Mouse (Mus musculus) erythroblast, embryonic 14.5 days (primary cell): ENCODE data around the gene Mog. TPM values are rescaled to one million over a fixed set of nuclear protein-coding genes. Genes with fewer than 3 reads are reported as not detected.

Experiments
- H3K27me3 ChIP-seq: 2 replicates; pipeline ENCODE4 v1.6.1; 2012; ENCODE audit warnings: inconsistent platforms; ENCODE audit not compliant: control insufficient read depth
- H3K36me3 ChIP-seq: 2 replicates; pipeline ENCODE4 v1.6.1; 2012; ENCODE audit warnings: mild to moderate bottlenecking, inconsistent platforms; ENCODE audit not compliant: control insufficient read depth
- H3K4me1 ChIP-seq: 2 replicates; pipeline ENCODE4 v1.6.1; 2012; ENCODE audit warnings: inconsistent platforms; ENCODE audit not compliant: control insufficient read depth
- H3K4me3 ChIP-seq: replicated peaks from 2 replicates; pipeline ENCODE3; 2012; ENCODE audit warnings: moderate library complexity, mild to moderate bottlenecking, inconsistent platforms
- H3K9me3 ChIP-seq: 2 replicates; pipeline ENCODE4 v1.6.1; 2012; ENCODE audit warnings: low read length, inconsistent platforms, mixed read lengths; ENCODE audit not compliant: control insufficient read depth
- GATA1 ChIP-seq: IDR thresholded peaks from 2 replicates; pipeline ENCODE4 v1.6.1; 2012; ENCODE audit warnings: low read length, inconsistent platforms, mixed read lengths
- TAL1 ChIP-seq: IDR thresholded peaks from 3 replicates; pipeline ENCODE4 v1.6.1; 2012; ENCODE audit warnings: low read length, inconsistent platforms, mixed read lengths
- polyA plus RNA-seq: library from polyadenylated mRNA; stranded (reverse); fragments of >175 nt; gene quantifications from 2 replicates; pipeline ENCODE4 v1.2.3, GENCODE M21; 2012

Gene Mog
- polyA plus RNA-seq = not detected in 2 replicates

DNA sequence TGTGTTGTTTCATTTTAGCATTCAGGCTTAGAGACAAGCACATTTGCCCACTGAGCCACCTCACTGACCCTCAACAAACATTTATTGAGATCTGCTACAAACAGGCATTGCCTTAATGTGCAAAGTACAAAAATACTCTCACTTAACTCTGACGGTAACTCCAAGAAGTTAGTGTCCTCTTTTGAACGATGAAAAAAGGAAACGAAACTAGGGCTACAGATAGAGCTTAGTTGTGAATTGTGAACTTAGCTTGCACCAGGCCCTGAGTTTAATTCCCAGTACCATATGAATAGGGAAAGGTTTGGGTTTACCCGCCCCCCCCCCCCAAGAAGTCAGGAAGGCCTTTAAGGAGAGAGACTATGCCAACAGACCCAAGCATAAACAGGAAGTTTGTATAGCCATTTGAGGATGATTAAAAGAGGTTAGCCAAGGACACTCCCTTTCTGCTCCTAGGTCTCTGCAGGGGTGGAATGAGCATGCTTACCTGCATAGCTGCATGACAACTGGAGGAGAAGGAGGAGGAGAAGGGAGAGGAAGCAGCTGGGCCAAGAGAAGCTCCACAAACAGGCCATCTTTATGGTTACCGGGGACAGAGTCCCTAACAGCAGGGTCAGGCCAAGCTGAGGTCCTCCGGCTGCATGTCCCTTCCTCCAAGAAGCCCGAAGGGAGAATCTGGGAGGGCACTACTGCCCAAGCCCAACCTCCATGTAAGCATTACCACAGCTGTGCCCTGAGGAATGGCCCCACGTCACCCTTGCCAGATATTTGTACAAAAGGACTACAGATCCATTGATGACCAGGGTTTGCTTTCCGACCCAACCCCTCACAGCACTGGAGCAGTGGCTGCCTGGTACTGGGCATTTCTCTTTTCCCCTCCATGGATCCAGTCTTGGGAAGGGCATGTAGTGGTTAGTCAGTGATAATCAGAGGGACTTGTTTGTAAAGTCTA, at the start of gene Mog:
Gene Mog (minus strand): TSS at position 771 of the 949 bp plus-strand sequence.
- Histone ChIP-seq H3K4me3 (no peak within 1 kb of the TSS), H3K9me3 (no peaks in the 10 kb centered on the region), H3K27me3 (no peaks in the 10 kb centered on the region), H3K4me1 (no peaks in the 10 kb centered on the region), H3K36me3 (no peaks in the 10 kb centered on the region)
- TF ChIP-seq TAL1 (no peak), GATA1 (no peak)

GRCm38 (mm10) chr17:37072730-37073276, 49.6 kb upstream of the Mog start:
- Histone ChIP-seq H3K27me3 (no peaks in the 10 kb centered on the region), H3K4me1 (no peaks in the 10 kb centered on the region), H3K9me3 (no peaks in the 10 kb centered on the region), H3K4me3 (no peak overlapping the region), H3K36me3 (no peaks in the 10 kb centered on the region)
- TF ChIP-seq TAL1 = no peak
- no peak for TF ChIP-seq GATA1

DNA sequence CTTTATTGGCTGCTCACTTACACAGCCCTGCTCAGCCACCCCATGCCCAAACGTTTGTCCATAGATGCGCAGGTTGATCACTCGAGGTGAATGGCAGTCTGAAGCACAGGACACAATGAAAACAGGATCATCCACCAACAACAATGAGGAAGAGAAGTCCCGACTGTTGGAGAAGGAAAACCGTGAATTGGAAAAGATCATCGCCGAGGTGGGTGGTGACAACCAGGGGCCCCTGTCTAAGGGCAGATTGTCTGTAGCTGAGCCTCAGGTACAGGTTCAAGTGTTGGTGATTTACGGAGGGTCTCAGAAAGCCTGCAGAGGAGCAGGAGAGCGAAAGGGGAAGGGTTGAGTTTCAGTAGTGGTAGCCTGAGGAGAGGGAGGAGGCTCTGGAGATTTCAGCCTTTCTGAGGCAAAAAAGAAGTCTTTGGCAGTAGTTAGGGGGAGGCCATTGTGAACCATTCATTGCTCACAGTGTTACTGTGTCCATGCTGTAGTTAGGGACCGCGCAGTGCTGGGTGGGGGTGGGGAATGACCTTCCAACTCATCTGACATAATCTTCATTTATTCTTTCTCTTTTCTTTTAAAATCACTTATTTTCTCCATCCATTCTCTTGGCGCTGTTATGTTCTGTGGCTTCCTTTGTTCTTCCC, 49.0 kb upstream of the Mog start:
- no peaks in the 10 kb centered on the region for H3K4me1 ChIP-seq
- TF ChIP-seq TAL1 (no peak), GATA1 (no peak)
- H3K36me3 ChIP-seq = no peaks in the 10 kb centered on the region
- no peaks in the 10 kb centered on the region for H3K27me3 ChIP-seq
- no peaks in the 10 kb centered on the region for H3K9me3 ChIP-seq
- H3K4me3 ChIP-seq = no peak overlapping the region

- Histone ChIP-seq H3K4me3 (no peak overlapping the region), H3K9me3 (no peaks in the 10 kb centered on the region), H3K36me3 (no peaks in the 10 kb centered on the region), H3K27me3 (no peaks in the 10 kb centered on the region), H3K4me1 (no peaks in the 10 kb centered on the region)
- TF ChIP-seq TAL1 (no peak), GATA1 (no peak)
Observed at GRCm38 (mm10) chr17:37070121-37070520, 46.9 kb upstream of the Mog start.

- Histone ChIP-seq H3K4me3 (no peak overlapping the region), H3K36me3 (no peaks in the 10 kb centered on the region), H3K9me3 (no peaks in the 10 kb centered on the region), H3K4me1 (no peaks in the 10 kb centered on the region), H3K27me3 (no peaks in the 10 kb centered on the region)
- no peak for TF ChIP-seq GATA1
- no peak for TF ChIP-seq TAL1
Observed at GRCm38 (mm10) chr17:37067861-37068260, 44.7 kb upstream of the Mog start.

- H3K27me3 ChIP-seq = no peaks in the 10 kb centered on the region
- H3K4me1 ChIP-seq = no peaks in the 10 kb centered on the region
- H3K36me3 ChIP-seq = no peaks in the 10 kb centered on the region
- TF ChIP-seq TAL1 (no peak), GATA1 (no peak)
- no peak overlapping the region for H3K4me3 ChIP-seq
- no peaks in the 10 kb centered on the region for H3K9me3 ChIP-seq
Observed at GRCm38 (mm10) chr17:37065993-37066392, 42.8 kb upstream of the Mog start.

GRCm38 (mm10) chr17:37063686-37064495, 40.7 kb upstream of the Mog start:
- TF ChIP-seq GATA1 (no peak), TAL1 (no peak)
- Histone ChIP-seq H3K36me3 (no peaks in the 10 kb centered on the region), H3K9me3 (no peaks in the 10 kb centered on the region)

DNA sequence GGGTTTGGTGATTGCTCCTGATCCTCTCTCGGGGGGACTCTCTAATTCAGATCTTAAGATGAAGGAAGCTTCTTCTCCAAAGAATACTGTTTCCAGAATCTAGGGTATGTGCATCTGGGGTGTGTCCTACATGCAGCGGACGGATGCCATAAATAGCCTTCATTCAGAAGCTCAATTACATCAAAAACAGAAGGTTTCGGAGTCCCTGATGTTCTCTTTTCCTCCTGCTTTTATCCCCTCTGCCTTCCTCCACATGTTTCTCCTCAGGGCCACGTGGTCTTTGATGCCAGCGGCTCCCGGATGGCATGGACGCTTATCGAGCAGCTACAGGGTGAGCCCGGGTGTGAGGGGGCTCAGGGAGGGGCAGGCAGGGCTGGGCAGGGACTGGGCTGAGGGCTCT, 39.9 kb upstream of the Mog start:
- no peaks in the 10 kb centered on the region for H3K36me3 ChIP-seq
- no peak for TF ChIP-seq GATA1
- TF ChIP-seq TAL1 = no peak

More at GRCm38 (mm10) chr17:37063686-37064495, 40.7 kb upstream of the Mog start:
- H3K4me3 ChIP-seq = no peak overlapping the region
- H3K27me3 ChIP-seq = no peaks in the 10 kb centered on the region
- no peaks in the 10 kb centered on the region for H3K4me1 ChIP-seq

More for the DNA sequence above, 39.9 kb upstream of the Mog start:
- Histone ChIP-seq H3K4me3 (no peak overlapping the region), H3K27me3 (no peaks in the 10 kb centered on the region), H3K9me3 (no peaks in the 10 kb centered on the region), H3K4me1 (no peaks in the 10 kb centered on the region)
